Mouse (Mus musculus) kidney, adult 8-10 months (tissue): ENCODE measurements around the gene Rsrc1.

Experiments
- DNase-seq, 2 experiments: peaks; one replicate each; pipeline ENCODE4 v3.0.0; 2022

The Rsrc1 gene

DNA sequence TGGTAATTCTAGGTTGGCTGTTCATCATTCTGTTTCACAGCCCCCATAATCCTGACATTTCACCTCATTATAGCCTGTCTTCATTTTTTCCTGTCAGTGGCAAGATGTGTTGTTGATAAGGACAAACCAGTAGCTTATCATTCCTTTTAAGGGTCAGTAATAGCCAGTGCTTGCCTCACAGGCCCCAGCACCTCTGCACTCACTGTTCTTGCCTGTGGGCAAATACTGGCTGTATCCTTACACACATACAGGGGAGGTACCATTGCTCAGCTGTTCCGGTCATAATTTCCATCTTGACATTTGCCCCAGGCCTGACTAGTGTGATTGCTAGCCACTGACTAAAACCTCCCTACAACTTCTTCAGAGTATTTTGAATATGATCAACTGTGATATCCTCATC lies 302.8 kb downstream of the Rsrc1 start:
- no peak for DNase-seq

- no peak for DNase-seq
These were observed 303.7 kb downstream of the Rsrc1 start for GRCm38 (mm10) chr3:67284848-67285247.

GRCm38 (mm10) chr3:67288664-67289063 lies 307.5 kb downstream of the Rsrc1 start:
- no peak for DNase-seq

DNA sequence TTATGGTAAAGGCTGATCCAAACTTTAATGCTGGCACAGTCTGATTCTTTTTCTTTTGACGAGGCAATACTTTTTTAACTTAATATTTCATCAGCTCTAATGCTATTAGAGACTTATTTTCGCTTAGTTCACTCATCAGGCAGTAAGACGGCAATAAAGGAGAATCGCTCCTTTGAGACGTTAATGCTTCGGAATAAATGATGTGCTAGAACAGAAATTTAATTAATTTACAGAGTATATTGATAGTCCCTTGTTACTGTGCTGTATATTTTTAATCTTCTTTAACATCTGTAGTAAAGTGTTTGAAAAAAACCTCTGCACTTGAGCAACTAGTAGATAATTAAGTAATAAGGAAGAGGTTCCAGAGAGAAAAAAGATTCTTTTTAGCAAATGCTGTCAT lies 308.3 kb downstream of the Rsrc1 start:
- DNase-seq: no peak

GRCm38 (mm10) chr3:67308725-67309124 lies 327.5 kb downstream of the Rsrc1 start:
- DNase-seq: no peak

DNA sequence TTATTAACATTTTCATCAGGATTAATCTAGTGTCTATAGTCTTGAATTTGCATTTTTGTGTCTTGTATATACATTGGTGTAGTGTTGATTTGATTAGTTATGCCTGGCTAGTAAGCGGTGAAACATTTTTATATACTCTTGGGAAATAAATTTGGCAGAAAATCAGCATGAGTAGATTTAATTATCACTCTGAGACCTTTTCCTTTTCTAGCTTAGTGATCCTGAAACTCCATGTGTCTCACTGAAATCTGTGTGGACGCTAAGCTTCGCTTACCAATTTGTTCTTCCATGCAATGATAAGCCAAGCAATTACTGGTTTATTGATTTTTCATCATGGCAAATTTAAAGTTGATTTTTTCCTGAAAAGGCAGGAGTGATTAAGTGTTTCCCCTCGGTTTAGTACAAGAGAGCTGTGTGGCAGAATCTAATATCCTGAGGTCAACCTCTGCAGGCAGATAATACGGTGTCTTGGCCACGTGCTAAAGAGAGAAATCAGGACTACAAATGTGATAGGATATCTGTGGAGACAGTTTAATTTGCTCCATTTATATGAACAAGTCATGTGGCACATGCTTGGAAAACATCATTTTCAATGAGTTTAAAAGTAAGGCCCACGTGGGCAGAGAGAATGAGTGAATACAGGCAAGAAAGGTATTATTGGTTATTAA lies 328.6 kb downstream of the Rsrc1 start:
- no peak for DNase-seq

DNA sequence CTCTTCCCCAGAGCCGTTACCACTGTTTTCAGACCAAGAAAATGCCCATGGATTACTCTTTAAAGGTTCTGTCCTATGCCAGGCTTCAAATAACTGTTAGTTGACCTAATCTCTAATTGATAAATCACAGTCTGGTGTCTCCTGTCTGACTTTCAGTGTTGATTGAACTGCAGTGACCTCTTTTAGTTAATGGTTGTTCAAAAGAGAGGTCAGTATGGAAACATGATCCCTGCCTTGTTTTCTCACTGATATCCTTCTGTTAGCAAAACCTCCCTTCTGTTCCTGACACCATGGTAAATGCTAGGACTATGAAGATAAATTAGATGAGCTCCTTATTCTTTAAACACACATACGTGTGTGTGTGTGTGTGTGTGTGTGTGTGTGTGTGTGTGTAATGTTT lies 330.2 kb downstream of the Rsrc1 start:
- no peak for DNase-seq

DNA sequence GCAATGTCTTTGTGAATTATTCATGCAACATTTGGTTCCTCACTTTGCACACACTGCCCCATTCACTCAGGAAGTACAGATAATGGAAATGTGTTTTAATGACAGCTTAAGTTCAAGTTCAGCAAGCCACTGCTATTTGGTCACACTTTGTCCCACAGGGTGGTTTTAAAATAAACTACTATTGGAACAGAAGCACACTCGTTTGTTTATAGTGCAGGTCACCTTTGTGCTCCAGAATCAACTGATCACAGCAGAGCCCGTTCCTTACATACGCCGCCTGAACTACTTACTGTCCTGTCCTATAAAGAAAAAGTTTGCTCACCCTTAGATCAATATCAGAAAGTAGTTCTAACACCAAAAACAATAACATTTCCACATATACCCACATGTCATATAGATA lies 341.2 kb downstream of the Rsrc1 start:
- no peak for DNase-seq

GRCm38 (mm10) chr3:67339558-67339957 lies 358.4 kb downstream of the Rsrc1 start:
- DNase-seq: no peak

DNA sequence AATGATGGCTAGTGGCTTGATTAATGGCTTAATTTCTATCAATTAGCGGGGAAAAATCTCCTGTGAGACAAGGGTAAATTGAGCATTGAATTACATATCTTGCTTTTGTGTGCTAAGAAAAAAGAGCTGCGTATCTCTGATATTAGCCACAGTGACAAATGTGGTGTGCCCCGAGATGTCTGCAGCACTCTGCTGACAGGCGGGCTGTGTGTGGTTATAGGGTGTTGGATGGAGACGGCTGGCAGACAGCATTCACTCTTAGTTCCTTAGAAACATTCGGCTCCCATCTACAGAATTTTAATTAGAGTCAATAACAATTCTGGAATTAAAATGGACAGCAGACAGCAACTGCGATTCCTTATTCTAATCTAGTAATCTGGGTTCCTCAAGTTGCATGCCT lies 359.7 kb downstream of the Rsrc1 start:
- no peak for DNase-seq

- no peak for DNase-seq
These were observed 361.9 kb downstream of the Rsrc1 start for GRCm38 (mm10) chr3:67343004-67343662.

- DNase-seq: peak; percentile 18 to 53
These were observed 363.4 kb downstream of the Rsrc1 start for GRCm38 (mm10) chr3:67344599-67344998.

GRCm38 (mm10) chr3:67346674-67347073 lies 365.5 kb downstream of the Rsrc1 start:
- DNase-seq: no peak

GRCm38 (mm10) chr3:67351406-67352127 lies 370.4 kb downstream of the Rsrc1 start:
- no peak for DNase-seq

- peak; percentile 13 to 15 for DNase-seq
These were observed 371.1 kb downstream of the Rsrc1 start for GRCm38 (mm10) chr3:67352128-67352762.

- DNase-seq: no peak
These were observed 371.6 kb downstream of the Rsrc1 start for GRCm38 (mm10) chr3:67352763-67353149.

GRCm38 (mm10) chr3:67358376-67358775 lies 377.2 kb downstream of the Rsrc1 start:
- no peak for DNase-seq

GRCm38 (mm10) chr3:67366087-67366892 lies 385.1 kb downstream of the Rsrc1 start:
- DNase-seq: no peak

DNA sequence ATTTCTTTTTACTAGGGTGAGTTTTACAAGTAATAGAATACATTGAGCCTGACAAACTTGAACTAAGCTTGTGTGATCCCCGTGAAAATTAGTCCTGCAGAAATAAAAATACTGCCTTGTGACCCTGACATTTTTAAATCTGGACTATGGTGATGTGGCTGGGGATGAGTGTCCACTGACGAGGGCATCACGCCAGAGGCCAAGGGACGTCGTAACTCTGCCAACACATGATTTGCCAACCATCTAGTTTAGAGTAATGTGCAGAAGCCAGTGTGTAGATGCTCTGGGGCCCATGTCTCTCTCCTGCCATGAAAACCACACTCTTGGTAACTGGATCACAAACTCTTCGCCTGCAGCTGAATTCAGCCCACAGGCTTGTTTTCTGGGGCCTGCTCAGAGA lies 386.3 kb downstream of the Rsrc1 start:
- no peak for DNase-seq

DNA sequence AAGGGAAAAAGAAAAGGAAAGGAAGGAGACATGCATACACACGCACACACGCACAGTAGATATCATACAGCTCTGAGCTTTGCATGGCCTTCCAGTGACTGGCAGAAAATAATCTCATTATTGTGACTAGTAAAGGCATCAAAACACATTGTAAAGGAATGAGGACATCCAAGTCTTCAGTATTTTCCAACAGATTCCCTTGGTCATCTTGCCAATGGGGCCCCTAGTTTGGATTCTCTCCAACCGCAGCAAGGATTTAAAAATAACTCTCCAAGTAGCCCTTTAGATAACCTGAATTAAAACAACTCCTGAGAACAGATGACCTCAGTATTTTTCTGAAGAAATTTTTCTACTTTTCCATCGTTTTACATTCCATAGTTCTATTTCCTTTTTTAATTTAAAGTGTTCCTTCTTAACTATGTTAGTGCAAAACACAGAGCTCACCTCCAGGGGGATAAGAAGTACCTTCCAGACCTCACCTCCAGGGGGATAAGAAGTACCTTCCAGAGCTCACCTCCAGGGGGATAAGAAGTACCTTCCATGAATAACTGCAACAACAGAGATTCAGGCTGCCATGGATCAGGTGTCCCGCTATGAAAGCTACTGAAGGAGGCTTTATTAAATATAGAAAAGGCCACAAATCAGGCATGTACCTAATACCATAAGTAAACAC lies 388.4 kb downstream of the Rsrc1 start:
- DNase-seq: no peak

GRCm38 (mm10) chr3:67372194-67372593 lies 391.0 kb downstream of the Rsrc1 start:
- DNase-seq: no peak

- no peak for DNase-seq
These were observed 391.6 kb downstream of the Rsrc1 start for GRCm38 (mm10) chr3:67372781-67373180.
